Mouse (Mus musculus) lung, embryonic 14.5 days (tissue): ENCODE data around the gene Tmem9. TPM values are rescaled to one million over a fixed set of nuclear protein-coding genes. Genes with fewer than 3 reads are reported as not detected.

Experiments
- ATAC-seq: fragments of 200-750 bp; cut with Nextera tagmentation; 2 replicates; pipeline ENCODE4 v1.8.0; 2017; ENCODE audit warnings: mild to moderate bottlenecking, moderate TSS enrichment, moderate library complexity; ENCODE audit not compliant: insufficient read depth
- DNase-seq: peaks from one replicate; pipeline ENCODE4 v3.0.0-alpha.2; 2015
- H3K27ac ChIP-seq: fragments of 300-500 bp; sonication (generic); 2 replicates; pipeline ENCODE4 v1.5.1; 2014; ENCODE audit warnings: low read depth, mild to moderate bottlenecking, moderate library complexity
- H3K27me3 ChIP-seq: fragments of 300-500 bp; sonication (generic); 2 replicates; pipeline ENCODE4 v1.6.1; 2014; ENCODE audit warnings: low read length, control low read depth; ENCODE audit not compliant: insufficient read depth
- H3K36me3 ChIP-seq: fragments of 300-500 bp; sonication (generic); 2 replicates; pipeline ENCODE4 v1.6.1; 2014; ENCODE audit warnings: control low read depth; ENCODE audit not compliant: insufficient read depth
- H3K4me1 ChIP-seq: fragments of 300-500 bp; sonication (generic); 2 replicates; pipeline ENCODE4 v1.6.1; 2014; ENCODE audit warnings: antibody characterized with exemption, control low read depth; ENCODE audit not compliant: insufficient read depth
- H3K4me2 ChIP-seq: fragments of 300-500 bp; sonication (generic); 2 replicates; pipeline ENCODE4 v1.6.1; 2014; ENCODE audit warnings: mild to moderate bottlenecking
- H3K4me3 ChIP-seq: fragments of 300-500 bp; sonication (generic); 2 replicates; pipeline ENCODE4 v1.5.1; 2014; ENCODE audit warnings: low read depth, low read length
- H3K9ac ChIP-seq: fragments of 300-500 bp; sonication (generic); 2 replicates; pipeline ENCODE4 v1.6.1; 2014
- H3K9me3 ChIP-seq: fragments of 300-500 bp; sonication (generic); 2 replicates; pipeline ENCODE4 v1.6.1; 2016; ENCODE audit warnings: low read depth, low read length, control low read depth
- CTCF ChIP-seq: IDR thresholded peaks from 2 replicates; pipeline ENCODE4 v1.5.1; 2016; ENCODE audit warnings: antibody characterized with exemption, low read depth
- WGBS: fragments of 180-500 bp; shearing (Covaris S2); extraction: QIAGEN DNeasy Blood & Tissue Kit; methylation state at CpG from one replicate; pipeline ENCODE4 v1.1.7; 2014; 5-methylcytosine and 5-hydroxymethylcytosine counted together
- polyA plus RNA-seq: library from polyadenylated mRNA; unstranded; fragments of >200 nt; fragmentation: Nextera tagmentation; extraction: Ambion mirVana; gene quantifications from 2 replicates; pipeline ENCODE4 v1.2.1, GENCODE M21; 2014

Tmem9 gene
- polyA plus RNA-seq, 1 experiment from 2014 or later = 72.7 TPM

DNA sequence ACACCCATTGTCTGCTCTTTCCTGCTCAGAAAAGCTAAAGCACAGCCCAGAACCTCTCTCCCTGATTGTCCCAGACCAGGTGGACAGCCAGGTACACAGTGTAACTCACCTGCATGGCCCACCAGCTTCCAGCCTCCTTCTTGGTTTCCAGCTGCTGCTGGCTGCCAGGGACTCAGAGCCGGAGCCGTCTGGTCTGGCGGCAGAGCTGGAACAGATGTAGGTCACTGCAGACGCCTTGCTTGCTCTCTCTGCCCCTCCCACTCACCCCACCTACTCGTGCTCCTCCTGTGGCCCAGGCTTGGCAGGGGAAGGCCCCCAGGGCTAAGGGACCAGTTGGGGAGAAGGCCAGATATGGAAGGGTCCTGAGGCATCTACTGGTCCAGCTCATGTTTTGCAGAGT, 23.8 kb upstream of the Tmem9 start:
- Histone ChIP-seq H3K4me3 (no peak overlapping the region), H3K4me2 (no peak overlapping the region), H3K27ac (no peak overlapping the region), H3K27me3 (no peaks in the 10 kb centered on the region), H3K4me1 (no peaks in the 10 kb centered on the region), H3K9me3 (no peaks in the 10 kb centered on the region), H3K9ac (no peak overlapping the region), H3K36me3 (no peaks in the 10 kb centered on the region)
- DNase-seq (no peak), ATAC-seq (no peak)
- 16% methylated on average over 5 of the region's 5 CpGs for WGBS
- no peak for TF ChIP-seq CTCF

- Histone ChIP-seq H3K27me3 (no peaks in the 10 kb centered on the region), H3K4me3 (no peak overlapping the region), H3K4me1 (no peaks in the 10 kb centered on the region), H3K9me3 (no peaks in the 10 kb centered on the region), H3K27ac (no peak overlapping the region), H3K4me2 (no peak overlapping the region), H3K36me3 (no peaks in the 10 kb centered on the region), H3K9ac (no peak overlapping the region)
- ATAC-seq = no peak
- no peak for DNase-seq
- no peak for TF ChIP-seq CTCF
Measured at GRCm38 (mm10) chr1:135989876-135990275, 18.1 kb upstream of the Tmem9 start.

GRCm38 (mm10) chr1:135993470-135993869, 14.5 kb upstream of the Tmem9 start:
- DNase-seq (no peak), ATAC-seq (no peak)
- TF ChIP-seq CTCF = no peak
- H3K9ac ChIP-seq = no peak overlapping the region
- H3K4me2 ChIP-seq = no peak overlapping the region
- no peak overlapping the region for H3K4me3 ChIP-seq
- no peaks in the 10 kb centered on the region for H3K27me3 ChIP-seq
- 66% methylated on average over 4 of the region's 4 CpGs for WGBS
- no peaks in the 10 kb centered on the region for H3K4me1 ChIP-seq
- H3K27ac ChIP-seq = no peak overlapping the region
- no peaks in the 10 kb centered on the region for H3K9me3 ChIP-seq
- H3K36me3 ChIP-seq = no peaks in the 10 kb centered on the region

- H3K27ac ChIP-seq = no peak overlapping the region
- TF ChIP-seq CTCF = no peak
Measured at GRCm38 (mm10) chr1:135997537-135997936, 10.4 kb upstream of the Tmem9 start.

GRCm38 (mm10) chr1:135999720-136000287, 8.1 kb upstream of the Tmem9 start:
- Histone ChIP-seq H3K36me3 (no peaks in the 10 kb centered on the region), H3K9me3 (no peaks in the 10 kb centered on the region), H3K4me3 (no peak overlapping the region), H3K9ac (no peak overlapping the region), H3K27ac (no peak overlapping the region), H3K4me2 (no peak overlapping the region), H3K4me1 (no peaks in the 10 kb centered on the region), H3K27me3 (no peaks in the 10 kb centered on the region)
- ATAC-seq (no peak), DNase-seq (no peak)
- TF ChIP-seq CTCF = no peak
- 46% methylated on average over 8 of the region's 8 CpGs for WGBS

More at GRCm38 (mm10) chr1:135997537-135997936, 10.4 kb upstream of the Tmem9 start:
- no peak for DNase-seq
- no peak for ATAC-seq
- no peaks in the 10 kb centered on the region for H3K4me1 ChIP-seq
- no peak overlapping the region for H3K9ac ChIP-seq
- H3K4me2 ChIP-seq = no peak overlapping the region
- no peaks in the 10 kb centered on the region for H3K36me3 ChIP-seq
- WGBS = 41% methylated on average over 7 of the region's 7 CpGs
- no peaks in the 10 kb centered on the region for H3K27me3 ChIP-seq
- no peak overlapping the region for H3K4me3 ChIP-seq
- H3K9me3 ChIP-seq = no peaks in the 10 kb centered on the region

DNA sequence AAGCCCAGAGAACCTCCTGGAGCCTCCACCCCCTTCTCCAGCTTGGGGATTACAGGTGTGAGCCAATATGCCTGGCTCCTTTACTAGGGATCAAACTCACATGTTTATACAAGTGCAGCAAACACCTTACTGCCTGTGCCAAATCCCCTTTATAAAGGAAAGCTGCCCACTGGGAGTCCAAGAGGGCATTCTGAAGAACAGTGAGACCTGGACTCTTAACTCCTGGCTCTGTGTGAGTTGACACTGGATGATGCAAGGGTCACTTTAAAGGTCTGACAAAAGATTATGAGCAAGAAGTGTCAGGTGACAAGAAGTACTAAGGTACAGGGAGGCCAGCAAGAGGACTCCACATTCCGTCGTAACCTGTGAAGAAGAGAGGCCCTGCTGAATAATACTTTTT, 6.5 kb upstream of the Tmem9 start:
- H3K4me3 ChIP-seq = no peak overlapping the region
- ATAC-seq (no peak), DNase-seq (no peak)
- no peaks in the 10 kb centered on the region for H3K36me3 ChIP-seq
- no peak for TF ChIP-seq CTCF
- H3K27ac ChIP-seq = no peak overlapping the region
- no peak overlapping the region for H3K4me2 ChIP-seq
- no peaks in the 10 kb centered on the region for H3K9me3 ChIP-seq
- H3K27me3 ChIP-seq = no peaks in the 10 kb centered on the region
- 55% methylated on average over 2 of the region's 2 CpGs for WGBS
- no peak overlapping the region for H3K9ac ChIP-seq
- no peaks in the 10 kb centered on the region for H3K4me1 ChIP-seq

DNA sequence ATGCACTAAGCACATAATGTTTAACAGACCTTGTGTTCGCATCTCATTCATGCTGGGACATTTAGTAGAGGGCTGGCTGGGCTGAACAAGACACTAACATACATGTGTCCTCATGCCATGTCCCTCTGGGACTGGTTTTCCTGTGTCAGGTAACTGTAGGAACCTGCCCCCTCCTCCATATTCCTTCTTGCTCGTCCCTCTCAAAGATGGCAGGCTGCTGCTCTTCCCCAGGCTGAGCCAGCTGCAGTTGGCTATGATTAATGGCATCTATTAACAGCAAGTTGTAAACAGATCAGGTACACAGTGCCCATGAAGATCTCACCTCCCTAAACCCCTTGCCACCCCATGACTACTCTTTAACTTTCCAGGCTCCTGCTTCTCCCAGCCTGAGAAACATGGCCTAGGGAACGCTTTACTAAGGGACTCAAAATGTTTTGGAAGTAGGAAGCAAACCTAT, 1.6 kb upstream of the Tmem9 start, which contains the start of gene Igfn1:
TSS of gene Igfn1 (minus strand) at position 51 of the 457 bp plus-strand sequence.
- 77% methylated on average over 3 of the region's 3 CpGs for WGBS
- Histone ChIP-seq H3K4me1 (no peaks in the 10 kb centered on the region), H3K36me3 (no peaks in the 10 kb centered on the region), H3K4me2 (peak within 1 kb of the TSS; percentile 78), H3K27ac (no peak within 1 kb of the TSS), H3K9me3 (no peaks in the 10 kb centered on the region), H3K4me3 (peak within 1 kb of the TSS; percentile 43; the same call in 1 of the 2 replicates), H3K27me3 (peaks cover 11% of the 10 kb centered on the region; the same call in 1 of the 2 replicates), H3K9ac (no peak within 1 kb of the TSS)
- DNase-seq (no peak), ATAC-seq (no peak)
- no peak for TF ChIP-seq CTCF
